ENCODE assay signal across 8 mouse cellular contexts in genomic region chr3:131299908-131300307, GRCm38 (mm10). TPM values are rescaled to one million over a fixed set of nuclear protein-coding genes. Genes with fewer than 3 reads are reported as not detected.
DNase-seq lines count a peak whose midpoint lies in the region; ATAC-seq lines count a peak whose summit lies in the region.

No protein-coding gene starts in this region.

- H3K9me3 ChIP-seq in hindbrain, embryonic 14.5 days (ENCODE audit: control insufficient read depth, low read length), result no peaks in the 10 kb centered on the region
- H3K9me3 ChIP-seq in hindbrain, embryonic 12.5 days (replicated peaks), result no peaks in the 10 kb centered on the region

- no peaks in the 10 kb centered on the region; the same call in 1 of the 2 replicates for H3K4me1 ChIP-seq in hindbrain, embryonic 14.5 days (replicated peaks; ENCODE audit: control insufficient read depth, insufficient read depth, low read length)
- peaks cover 4% of the 10 kb centered on the region; the same call in 1 of the 2 replicates for H3K4me1 ChIP-seq in hindbrain, embryonic 12.5 days

- peak; percentile 77 for DNase-seq in hindbrain, embryonic 14.5 days (ENCODE audit: low spot score)
- peak; percentile 32 to 37 for DNase-seq in B cell, adult 2 months
- DNase-seq in Muller cell, postnatal 12 days (ENCODE audit: inconsistent ontology term), result peak; percentile 40
- no peak for DNase-seq in left cerebral cortex, postnatal 4 days
- no peak for DNase-seq in kidney, postnatal 25 days

- peaks cover 5% of the 10 kb centered on the region for H3K36me3 ChIP-seq in hindbrain, embryonic 14.5 days (replicated peaks; ENCODE audit: control insufficient read depth, insufficient read depth)
- H3K36me3 ChIP-seq in hindbrain, embryonic 12.5 days, result no peaks in the 10 kb centered on the region

- no peak overlapping the region for H3K9ac ChIP-seq in hindbrain, embryonic 14.5 days
- H3K9ac ChIP-seq in hindbrain, embryonic 12.5 days, result no peak overlapping the region

- no peak overlapping the region for H3K4me3 ChIP-seq in hindbrain, embryonic 14.5 days (replicated peaks; ENCODE audit: low read length)
- no peak overlapping the region for H3K4me3 ChIP-seq in hindbrain, embryonic 12.5 days

- no peaks in the 10 kb centered on the region for H3K27me3 ChIP-seq in hindbrain, embryonic 14.5 days (ENCODE audit: control insufficient read depth, insufficient read depth, low read length)
- peaks cover 14% of the 10 kb centered on the region; the same call in 1 of the 2 replicates for H3K27me3 ChIP-seq in hindbrain, embryonic 12.5 days

- ATAC-seq in hindbrain, embryonic 14.5 days (ENCODE audit: low FRiP score), result no peak
- ATAC-seq in hindbrain, embryonic 12.5 days (ENCODE audit: low FRiP score), result no peak
- peak; percentile 33 for ATAC-seq in inflammation-experienced regulatory T-cells, adult 6 months
- no peak for ATAC-seq in frontal cortex, adult (ENCODE audit: low TSS enrichment)

- 15% methylated on average over 6 of the region's 6 CpGs for whole genome bisulfite sequencing in hindbrain, embryonic 14.5 days
- WGBS in hindbrain, embryonic 12.5 days, result 10% methylated on average over 6 of the region's 6 CpGs

- intact Hi-C loops in left cerebral cortex, postnatal 4 days (cut with DNase I), result no loop called here

- no peak overlapping the region for H3K27ac ChIP-seq in hindbrain, embryonic 14.5 days
- H3K27ac ChIP-seq in hindbrain, embryonic 12.5 days, result no peak overlapping the region

- H3K4me2 ChIP-seq in hindbrain, embryonic 14.5 days (replicated peaks), result no peak overlapping the region
- H3K4me2 ChIP-seq in hindbrain, embryonic 12.5 days (replicated peaks), result no peak overlapping the region

RNA-seq across cellular contexts. Expression of gene Cyp2u1, which starts 3.1 kb away (rescaled TPM):
- 8.6 and 9.6 TPM in 2 replicates for polyA plus RNA-seq in hindbrain, embryonic 14.5 days (2014; fragmentation: Nextera tagmentation; extraction: Ambion mirVana)
- polyA plus RNA-seq in hindbrain, embryonic 12.5 days (2016; fragmentation: Nextera tagmentation; extraction: Ambion mirVana), result 3.3 and 3.6 TPM in 2 replicates
- 1 to 10 TPM in 2 of 3 experiments, under 1 TPM in 1; 0.68 to 2.3 (median 1.4) TPM for polyA plus RNA-seq in inflammation-experienced regulatory T-cells, adult 6 months (2017; shearing (Covaris generic))
- total RNA-seq in left cerebral cortex, postnatal 4 days (2021), result 10 to 100 TPM; 13.1 to 14.4 TPM

RNA-seq across cellular contexts. Expression of gene Hadh, which starts 28.0 kb away (rescaled TPM):
- polyA plus RNA-seq in hindbrain, embryonic 14.5 days (2014; fragmentation: Nextera tagmentation; extraction: Ambion mirVana), result 26.6 and 27.6 TPM in 2 replicates
- polyA plus RNA-seq in hindbrain, embryonic 12.5 days (2016; fragmentation: Nextera tagmentation; extraction: Ambion mirVana), result 56.9 and 58.9 TPM in 2 replicates
- 10 to 100 TPM; 59.7 to 85.1 (median 81.0) TPM for polyA plus RNA-seq in inflammation-experienced regulatory T-cells, adult 6 months (2017; shearing (Covaris generic))
- total RNA-seq in left cerebral cortex, postnatal 4 days (2021), result 10 to 100 TPM; 16.5 to 18.2 TPM

Comparison
In these comparisons a context has a peak if more than half of its experiments do, and no peak if none do; other contexts are left out.
1. DNase-seq: peak in hindbrain, embryonic 14.5 days (single experiment), B cell, adult 2 months (2 of 2) and Muller cell, postnatal 12 days (single experiment); none in left cerebral cortex, postnatal 4 days (single experiment) and kidney, postnatal 25 days (0 of 2).